Mouse (Mus musculus): ENCODE measurements around the gene Nup214. TPM values are rescaled to one million over a fixed set of nuclear protein-coding genes. Genes with fewer than 3 reads are reported as not detected.
A peak's percentile ranks its signal among the peaks of the same experiment; 100 is the strongest.

The Nup214 gene
- polyA plus RNA-seq, 1 experiment from 2014 or later: 58.8 TPM

DNA sequence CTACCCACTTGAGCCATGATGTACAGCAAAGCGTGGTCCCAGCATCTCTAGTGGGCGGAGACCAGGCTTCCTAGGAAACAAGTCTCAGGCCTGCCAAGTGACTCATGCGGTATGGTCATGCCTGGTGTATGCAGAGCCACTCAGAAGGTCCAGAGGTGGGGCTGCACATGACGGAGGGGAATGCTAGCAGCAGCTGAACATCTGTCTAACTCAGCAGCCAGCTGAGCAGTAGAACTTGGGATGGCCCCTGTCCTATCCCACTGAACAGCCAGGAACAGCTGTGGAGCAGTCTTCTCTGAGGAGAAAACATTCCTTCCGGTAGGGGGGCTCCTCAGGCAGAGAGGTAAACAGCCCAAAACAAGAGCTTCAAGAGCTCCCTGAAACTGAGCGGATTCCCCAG lies 25.8 kb upstream of the Nup214 start:
- Histone ChIP-seq H3K4me2 (ENCODE audit: low read depth, low read length) (no peak overlapping the region), H3K27ac (ENCODE audit: low read length) (no peak overlapping the region), H3K4me1 (ENCODE audit: control insufficient read depth, insufficient read depth, low read length) (peaks cover 8% of the 10 kb centered on the region; the same call in 1 of the 2 replicates), H3K36me3 (ENCODE audit: control insufficient read depth, insufficient read depth, low read length) (no peaks in the 10 kb centered on the region), H3K27me3 (ENCODE audit: control insufficient read depth, insufficient read depth, low read length) (no peaks in the 10 kb centered on the region), H3K9ac (ENCODE audit: low read length) (no peak overlapping the region), H3K9me3 (replicated peaks; ENCODE audit: control insufficient read depth, low read length) (no peaks in the 10 kb centered on the region), H3K4me3 (replicated peaks; ENCODE audit: low read length) (no peak overlapping the region)
- peak; percentile 74; the same call in 1 of the 2 replicates for ATAC-seq (ENCODE audit: insufficient read depth, low FRiP score)
- WGBS: 53% methylated on average over 6 of the region's 6 CpGs

GRCm38 (mm10) chr2:31948801-31949200 lies 25.4 kb upstream of the Nup214 start:
- no peak overlapping the region for H3K27ac ChIP-seq (ENCODE audit: low read length)
- H3K4me1 ChIP-seq (ENCODE audit: control insufficient read depth, insufficient read depth, low read length): peaks cover 8% of the 10 kb centered on the region; the same call in 1 of the 2 replicates
- no peak overlapping the region for H3K9ac ChIP-seq (ENCODE audit: low read length)
- H3K9me3 ChIP-seq (replicated peaks; ENCODE audit: control insufficient read depth, low read length): no peaks in the 10 kb centered on the region
- no peak overlapping the region for H3K4me2 ChIP-seq (ENCODE audit: low read depth, low read length)
- no peaks in the 10 kb centered on the region for H3K27me3 ChIP-seq (ENCODE audit: control insufficient read depth, insufficient read depth, low read length)
- WGBS: 63% methylated on average over 6 of the region's 6 CpGs
- no peak for ATAC-seq (ENCODE audit: insufficient read depth, low FRiP score)
- no peaks in the 10 kb centered on the region for H3K36me3 ChIP-seq (ENCODE audit: control insufficient read depth, insufficient read depth, low read length)
- no peak overlapping the region for H3K4me3 ChIP-seq (replicated peaks; ENCODE audit: low read length)

- peak within 1 kb of the TSS; percentile 78 for H3K9ac ChIP-seq (ENCODE audit: low read length)
- H3K9me3 ChIP-seq (replicated peaks; ENCODE audit: control insufficient read depth, low read length): no peaks in the 10 kb centered on the region
- no peak within 1 kb of the TSS for H3K27ac ChIP-seq (ENCODE audit: low read length)
- H3K4me1 ChIP-seq (ENCODE audit: control insufficient read depth, insufficient read depth, low read length): peaks cover 8% of the 10 kb centered on the region; the same call in 1 of the 2 replicates
- H3K4me3 ChIP-seq (replicated peaks; ENCODE audit: low read length): peak within 1 kb of the TSS; percentile 66
- H3K36me3 ChIP-seq (ENCODE audit: control insufficient read depth, insufficient read depth, low read length): no peaks in the 10 kb centered on the region
- ATAC-seq (ENCODE audit: insufficient read depth, low FRiP score): peak; percentile 75
- H3K4me2 ChIP-seq (ENCODE audit: low read depth, low read length): peak within 1 kb of the TSS; percentile 100
- WGBS: under 1% methylated on average over 66 of the region's 66 CpGs
- H3K27me3 ChIP-seq (ENCODE audit: control insufficient read depth, insufficient read depth, low read length): no peaks in the 10 kb centered on the region
Measured at GRCm38 (mm10) chr2:31950058-31950871, 24.0 kb upstream of the Nup214 start, which contains the start of gene Aif1l. Aif1l (plus strand) TSS chr2:31950139.

GRCm38 (mm10) chr2:31950966-31951365 lies 23.3 kb upstream of the Nup214 start:
- Histone ChIP-seq H3K9ac (ENCODE audit: low read length) (peak overlapping the region; percentile 78; the same call in 1 of the 2 replicates), H3K9me3 (replicated peaks; ENCODE audit: control insufficient read depth, low read length) (no peaks in the 10 kb centered on the region), H3K27me3 (ENCODE audit: control insufficient read depth, insufficient read depth, low read length) (no peaks in the 10 kb centered on the region), H3K27ac (ENCODE audit: low read length) (no peak overlapping the region), H3K4me1 (ENCODE audit: control insufficient read depth, insufficient read depth, low read length) (peaks cover 8% of the 10 kb centered on the region; the same call in 1 of the 2 replicates), H3K4me3 (replicated peaks; ENCODE audit: low read length) (peak overlapping the region; percentile 66), H3K36me3 (ENCODE audit: control insufficient read depth, insufficient read depth, low read length) (no peaks in the 10 kb centered on the region), H3K4me2 (ENCODE audit: low read depth, low read length) (peak overlapping the region; percentile 100)
- 31% methylated on average over 9 of the region's 9 CpGs for WGBS
- no peak for ATAC-seq (ENCODE audit: insufficient read depth, low FRiP score)

DNA sequence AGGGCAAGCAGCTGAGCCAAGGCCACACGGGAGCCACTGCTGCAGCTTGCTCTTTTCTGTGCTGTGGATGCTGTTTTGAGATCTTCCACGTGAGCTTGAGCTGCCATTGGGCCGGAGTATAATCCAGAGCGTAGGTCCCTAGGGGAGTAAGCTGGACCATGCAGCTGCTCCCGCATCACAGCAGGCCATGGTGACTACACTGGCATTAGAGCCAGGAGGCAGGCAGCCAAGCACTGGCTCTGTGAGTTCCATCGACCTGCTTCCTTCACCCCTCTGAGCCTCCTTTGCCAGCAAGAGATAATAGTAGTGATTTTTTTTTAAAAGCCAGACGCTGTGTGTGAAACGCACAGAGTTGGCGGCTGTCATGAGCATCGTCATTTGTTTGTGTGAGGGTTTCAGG lies 22.0 kb upstream of the Nup214 start:
- peaks cover 8% of the 10 kb centered on the region; the same call in 1 of the 2 replicates for H3K4me1 ChIP-seq (ENCODE audit: control insufficient read depth, insufficient read depth, low read length)
- ATAC-seq (ENCODE audit: insufficient read depth, low FRiP score): no peak
- no peaks in the 10 kb centered on the region for H3K9me3 ChIP-seq (replicated peaks; ENCODE audit: control insufficient read depth, low read length)
- H3K36me3 ChIP-seq (ENCODE audit: control insufficient read depth, insufficient read depth, low read length): no peaks in the 10 kb centered on the region
- H3K27ac ChIP-seq (ENCODE audit: low read length): no peak overlapping the region
- no peaks in the 10 kb centered on the region for H3K27me3 ChIP-seq (ENCODE audit: control insufficient read depth, insufficient read depth, low read length)
- H3K9ac ChIP-seq (ENCODE audit: low read length): no peak overlapping the region
- 89% methylated on average over 10 of the region's 10 CpGs for WGBS
- no peak overlapping the region for H3K4me2 ChIP-seq (ENCODE audit: low read depth, low read length)
- H3K4me3 ChIP-seq (replicated peaks; ENCODE audit: low read length): no peak overlapping the region

- Histone ChIP-seq H3K36me3 (ENCODE audit: control insufficient read depth, insufficient read depth, low read length) (no peaks in the 10 kb centered on the region), H3K27ac (ENCODE audit: low read length) (no peak overlapping the region), H3K27me3 (ENCODE audit: control insufficient read depth, insufficient read depth, low read length) (no peaks in the 10 kb centered on the region), H3K4me2 (ENCODE audit: low read depth, low read length) (no peak overlapping the region), H3K9me3 (replicated peaks; ENCODE audit: control insufficient read depth, low read length) (no peaks in the 10 kb centered on the region), H3K4me1 (ENCODE audit: control insufficient read depth, insufficient read depth, low read length) (peaks cover 8% of the 10 kb centered on the region; the same call in 1 of the 2 replicates), H3K9ac (ENCODE audit: low read length) (no peak overlapping the region), H3K4me3 (replicated peaks; ENCODE audit: low read length) (no peak overlapping the region)
- ATAC-seq (ENCODE audit: insufficient read depth, low FRiP score): no peak
- WGBS: 91% methylated on average over 3 of the region's 3 CpGs
Measured at GRCm38 (mm10) chr2:31952725-31953124, 21.5 kb upstream of the Nup214 start.

- H3K27ac ChIP-seq (ENCODE audit: low read length): no peak overlapping the region
- no peaks in the 10 kb centered on the region for H3K36me3 ChIP-seq (ENCODE audit: control insufficient read depth, insufficient read depth, low read length)
- no peak overlapping the region for H3K4me2 ChIP-seq (ENCODE audit: low read depth, low read length)
- no peaks in the 10 kb centered on the region for H3K27me3 ChIP-seq (ENCODE audit: control insufficient read depth, insufficient read depth, low read length)
- H3K4me1 ChIP-seq (ENCODE audit: control insufficient read depth, insufficient read depth, low read length): peaks cover 8% of the 10 kb centered on the region; the same call in 1 of the 2 replicates
- no peak for ATAC-seq (ENCODE audit: insufficient read depth, low FRiP score)
- H3K9me3 ChIP-seq (replicated peaks; ENCODE audit: control insufficient read depth, low read length): no peaks in the 10 kb centered on the region
- WGBS: 67% methylated on average over 8 of the region's 8 CpGs
- no peak overlapping the region for H3K4me3 ChIP-seq (replicated peaks; ENCODE audit: low read length)
- no peak overlapping the region for H3K9ac ChIP-seq (ENCODE audit: low read length)
Measured at GRCm38 (mm10) chr2:31953687-31954086, 20.5 kb upstream of the Nup214 start.

DNA sequence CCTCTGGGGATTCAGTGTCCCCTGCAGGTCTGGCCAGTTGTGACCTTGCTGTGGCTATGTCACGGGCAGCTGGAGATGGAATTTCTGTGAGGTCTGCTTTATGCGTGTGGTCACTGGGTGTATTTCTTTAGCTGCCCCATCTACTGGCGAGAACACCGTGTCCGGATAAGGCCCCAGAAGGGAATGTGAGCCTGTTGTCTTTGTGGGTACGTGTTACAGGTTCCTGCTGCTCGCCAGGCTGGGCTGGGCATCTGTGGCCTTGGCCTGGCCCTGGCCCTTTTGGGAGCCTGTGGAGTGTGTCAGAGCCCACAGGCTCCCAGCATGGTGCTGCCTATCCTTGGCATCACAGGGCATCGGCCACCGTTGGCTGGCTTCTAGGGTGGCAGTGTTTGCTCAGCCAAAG lies 19.5 kb upstream of the Nup214 start:
- Histone ChIP-seq H3K9ac (ENCODE audit: low read length) (no peak overlapping the region), H3K36me3 (ENCODE audit: control insufficient read depth, insufficient read depth, low read length) (no peaks in the 10 kb centered on the region), H3K27me3 (ENCODE audit: control insufficient read depth, insufficient read depth, low read length) (no peaks in the 10 kb centered on the region), H3K9me3 (replicated peaks; ENCODE audit: control insufficient read depth, low read length) (no peaks in the 10 kb centered on the region), H3K4me2 (ENCODE audit: low read depth, low read length) (no peak overlapping the region), H3K27ac (ENCODE audit: low read length) (no peak overlapping the region), H3K4me3 (replicated peaks; ENCODE audit: low read length) (no peak overlapping the region), H3K4me1 (ENCODE audit: control insufficient read depth, insufficient read depth, low read length) (peaks cover 8% of the 10 kb centered on the region; the same call in 1 of the 2 replicates)
- WGBS: 84% methylated on average over 9 of the region's 9 CpGs
- ATAC-seq (ENCODE audit: insufficient read depth, low FRiP score): no peak

DNA sequence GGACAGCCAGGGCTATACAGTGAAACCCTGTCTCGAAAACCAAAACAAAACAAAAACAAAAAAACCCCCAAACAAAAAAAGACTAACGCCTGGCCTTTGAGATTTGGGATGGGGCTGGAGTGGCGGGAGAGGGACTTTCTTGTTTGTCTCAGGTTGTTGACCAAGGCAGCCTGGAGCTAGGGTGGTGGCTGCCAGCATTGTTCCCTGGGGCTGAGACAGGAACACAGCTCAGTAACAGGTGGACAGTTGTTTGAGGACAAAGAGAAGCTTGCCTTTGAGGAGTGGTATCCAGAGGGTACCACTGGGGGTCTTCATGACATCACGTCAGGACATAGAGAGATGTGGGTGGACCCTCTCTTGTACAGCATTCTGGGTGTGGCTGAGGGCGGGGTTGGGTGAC lies 18.6 kb upstream of the Nup214 start:
- Histone ChIP-seq H3K9me3 (replicated peaks; ENCODE audit: control insufficient read depth, low read length) (no peaks in the 10 kb centered on the region), H3K4me3 (replicated peaks; ENCODE audit: low read length) (no peak overlapping the region), H3K27ac (ENCODE audit: low read length) (no peak overlapping the region), H3K9ac (ENCODE audit: low read length) (no peak overlapping the region), H3K4me2 (ENCODE audit: low read depth, low read length) (no peak overlapping the region), H3K4me1 (ENCODE audit: control insufficient read depth, insufficient read depth, low read length) (peaks cover 9% of the 10 kb centered on the region), H3K27me3 (ENCODE audit: control insufficient read depth, insufficient read depth, low read length) (no peaks in the 10 kb centered on the region), H3K36me3 (ENCODE audit: control insufficient read depth, insufficient read depth, low read length) (no peaks in the 10 kb centered on the region)
- WGBS: 76% methylated on average over 5 of the region's 5 CpGs
- ATAC-seq (ENCODE audit: insufficient read depth, low FRiP score): no peak
